Mouse (Mus musculus): ENCODE measurements at regions not wholly inside any gene's neighbourhood (a gene's known extent, or its start where the extent isn't known, plus 50 kb on each side); places are given as distances from the start of the nearest gene placed in this dataset.
A peak's percentile ranks its signal among the peaks of the same experiment; 100 is the strongest.

- ATAC-seq (replicated peaks; ENCODE audit: low FRiP score, low TSS enrichment, poor library complexity, severe bottlenecking): no peak
Measured at GRCm38 (mm10) chr5:75786196-75786595, 192.1 kb downstream of the Kdr start.

- no peak for ATAC-seq (replicated peaks; ENCODE audit: low FRiP score, low TSS enrichment, poor library complexity, severe bottlenecking)
Measured at GRCm38 (mm10) chr5:75784998-75785593, 193.2 kb downstream of the Kdr start.

DNA sequence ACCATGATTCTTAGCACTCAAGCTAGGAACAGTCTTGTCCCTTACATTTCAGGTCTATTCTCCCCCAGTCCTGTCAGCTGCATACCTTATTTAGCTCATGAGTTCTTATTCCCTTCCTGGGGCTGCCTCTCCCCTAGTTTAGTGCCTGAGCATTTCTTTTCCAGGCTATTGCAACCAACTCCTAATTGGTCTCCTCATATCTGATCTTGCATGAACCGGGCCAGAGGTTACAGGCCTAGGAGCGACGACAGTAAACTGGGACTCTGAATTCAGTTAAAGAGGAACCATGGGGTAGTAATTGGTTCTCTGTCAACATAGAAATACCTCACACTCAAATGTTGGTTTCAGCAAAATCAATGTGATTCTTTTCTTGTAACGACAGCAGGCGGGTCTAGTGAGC is 195.9 kb downstream of the Kit start:
- ATAC-seq (replicated peaks; ENCODE audit: low FRiP score, low TSS enrichment, poor library complexity, severe bottlenecking): no peak

DNA sequence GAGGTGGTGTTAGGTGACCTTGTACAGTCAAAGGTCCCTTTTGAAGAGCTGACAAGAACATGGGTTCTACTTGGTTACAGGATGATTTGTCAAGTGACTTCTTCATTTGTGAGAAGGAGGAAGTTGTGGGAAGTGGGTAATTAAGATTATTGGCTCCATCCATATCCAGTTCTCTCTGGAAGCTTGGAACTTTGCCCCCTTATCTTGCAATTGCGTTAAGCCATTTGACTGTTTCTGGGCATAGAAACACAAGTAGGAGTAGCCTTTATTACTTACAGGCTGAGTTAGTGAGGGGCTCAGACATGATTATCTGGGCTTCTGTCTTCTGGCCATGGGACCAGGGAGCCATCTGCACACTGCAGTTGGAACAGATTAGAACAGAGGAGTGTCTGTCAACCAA is 192.5 kb downstream of the Kit start:
- peak; percentile 79 for ATAC-seq (replicated peaks; ENCODE audit: low FRiP score, low TSS enrichment, poor library complexity, severe bottlenecking)

DNA sequence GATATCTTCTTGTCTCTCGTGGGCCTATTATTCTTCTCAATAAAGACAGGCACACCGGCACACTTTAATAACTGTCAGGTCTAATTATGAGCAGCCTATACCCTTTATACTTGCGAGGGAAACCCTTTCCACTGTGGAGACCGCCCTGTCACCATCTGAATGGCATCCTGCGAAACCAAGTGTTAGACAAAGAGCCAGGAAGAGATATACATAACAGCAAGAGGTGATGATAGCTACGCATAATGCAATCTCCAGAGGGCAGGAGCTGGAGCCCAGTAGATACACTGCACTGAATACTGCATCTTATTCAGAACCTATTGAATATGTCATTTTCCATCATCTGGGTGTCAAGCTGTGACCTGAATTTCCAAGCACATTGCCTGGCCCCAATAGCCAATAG is 187.7 kb downstream of the Kit start:
- ATAC-seq (replicated peaks; ENCODE audit: low FRiP score, low TSS enrichment, poor library complexity, severe bottlenecking): peak; percentile 63

DNA sequence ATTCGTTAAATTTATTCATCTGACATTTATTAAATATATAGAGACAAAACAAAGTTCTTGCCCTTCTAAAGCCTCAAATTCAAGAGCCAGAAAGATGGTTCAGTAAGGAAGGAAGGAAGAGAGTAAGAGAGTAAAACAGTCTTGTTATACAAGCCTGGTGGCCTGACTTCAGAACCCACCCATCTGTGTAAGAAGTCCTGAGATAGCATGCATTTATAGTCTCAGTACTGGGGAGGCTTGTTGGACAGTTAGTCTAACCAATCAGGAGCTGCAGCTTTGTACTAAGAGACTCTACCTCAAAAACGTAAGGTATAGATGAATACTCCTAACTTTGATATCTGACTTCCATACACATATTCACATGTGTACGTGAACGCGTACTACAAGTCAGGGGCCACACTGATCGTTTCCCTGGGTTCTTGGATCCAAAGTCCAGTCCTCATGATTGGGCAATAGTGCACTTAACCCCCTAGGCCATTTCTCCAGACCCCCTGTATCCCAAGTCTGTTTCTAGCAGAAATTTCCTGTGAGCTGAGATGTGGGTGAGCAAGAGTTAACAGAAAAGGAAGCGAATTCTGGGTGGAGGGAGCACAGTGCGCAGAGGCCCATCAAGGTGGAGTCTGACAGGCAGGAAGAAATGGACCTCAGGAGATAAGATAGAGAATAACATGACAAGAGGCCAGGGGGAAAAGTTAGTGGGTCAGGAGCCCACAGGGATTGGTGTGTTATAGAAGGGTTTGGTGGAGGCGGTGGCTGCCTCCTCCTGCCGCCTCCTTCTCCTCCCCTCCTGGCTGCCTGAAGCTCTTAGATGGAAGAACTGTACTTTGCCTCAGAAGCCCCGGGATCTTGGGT is 187.0 kb downstream of the Kit start:
- ATAC-seq (replicated peaks; ENCODE audit: low FRiP score, low TSS enrichment, poor library complexity, severe bottlenecking): peak; percentile 88

GRCm38 (mm10) chr5:75756168-75756567 is 181.5 kb downstream of the Kit start:
- no peak for ATAC-seq (replicated peaks; ENCODE audit: low FRiP score, low TSS enrichment, poor library complexity, severe bottlenecking)

DNA sequence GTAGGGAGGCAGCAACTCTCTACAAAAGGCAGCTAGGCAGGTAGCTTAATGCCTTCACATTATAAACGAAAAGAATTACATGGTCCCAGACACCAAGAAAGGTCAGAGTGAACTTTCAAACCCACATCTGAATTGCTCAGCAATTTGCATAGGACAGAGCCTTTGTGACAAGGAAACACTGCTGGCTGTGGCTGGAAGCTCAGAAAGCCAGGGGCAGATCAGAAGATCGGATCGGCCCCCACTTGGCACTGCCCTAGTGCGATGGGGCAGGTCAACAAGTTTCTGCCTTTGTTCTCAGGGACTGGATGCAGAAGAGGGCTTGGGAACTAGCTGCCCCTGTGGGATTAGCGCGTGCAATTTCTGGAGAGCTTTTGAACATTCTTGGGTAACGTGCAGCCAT is 179.6 kb downstream of the Kit start:
- ATAC-seq (replicated peaks; ENCODE audit: low FRiP score, low TSS enrichment, poor library complexity, severe bottlenecking): no peak

DNA sequence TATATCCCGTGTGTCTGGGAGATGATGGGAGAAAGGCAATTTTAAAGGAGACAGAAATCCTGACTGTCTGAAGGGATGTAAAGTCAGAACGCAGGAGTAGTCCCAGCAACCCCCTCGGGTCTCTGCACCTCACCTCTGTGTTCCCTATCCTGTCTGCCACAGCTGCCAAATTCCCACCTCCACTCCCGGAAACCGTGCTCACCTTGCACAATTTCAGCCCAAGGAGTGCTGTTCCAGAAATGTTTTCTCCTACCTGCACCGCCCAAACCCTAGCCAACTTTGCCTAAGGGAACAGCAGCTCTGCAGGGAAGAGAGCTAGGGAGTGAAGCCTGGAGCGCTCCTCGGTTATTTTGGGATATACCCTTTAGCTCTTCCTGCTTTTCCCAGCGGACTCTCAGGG is 170.6 kb downstream of the Kit start:
- ATAC-seq (replicated peaks; ENCODE audit: low FRiP score, low TSS enrichment, poor library complexity, severe bottlenecking): no peak

- ATAC-seq (replicated peaks; ENCODE audit: low FRiP score, low TSS enrichment, poor library complexity, severe bottlenecking): peak; percentile 87
Measured at GRCm38 (mm10) chr5:75744475-75745045, 169.8 kb downstream of the Kit start.

GRCm38 (mm10) chr5:75739336-75739735 is 164.6 kb downstream of the Kit start:
- no peak for ATAC-seq (replicated peaks; ENCODE audit: low FRiP score, low TSS enrichment, poor library complexity, severe bottlenecking)

- no peak for ATAC-seq (replicated peaks; ENCODE audit: low FRiP score, low TSS enrichment, poor library complexity, severe bottlenecking)
Measured at GRCm38 (mm10) chr5:75738445-75738844, 163.7 kb downstream of the Kit start.

DNA sequence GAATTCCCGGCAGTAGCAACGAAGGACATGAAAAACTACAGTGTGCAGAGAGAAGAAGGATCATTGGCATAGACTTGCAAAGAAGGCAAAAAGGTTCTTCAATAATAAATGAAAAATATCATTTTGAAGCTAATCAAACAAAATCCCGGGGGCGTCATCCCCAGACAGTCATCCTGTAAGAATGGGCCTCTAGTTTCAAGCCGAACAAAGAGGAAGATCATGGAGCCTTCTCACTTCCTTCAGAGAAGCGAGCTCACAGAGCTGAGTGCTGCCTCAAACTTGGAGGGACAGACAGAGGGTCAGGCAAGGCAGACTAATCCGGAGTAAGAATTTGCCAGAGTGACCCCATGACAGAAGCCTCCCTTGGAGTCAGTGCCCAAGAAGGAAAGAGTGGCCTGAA is 163.0 kb downstream of the Kit start:
- ATAC-seq (replicated peaks; ENCODE audit: low FRiP score, low TSS enrichment, poor library complexity, severe bottlenecking): no peak

GRCm38 (mm10) chr5:75736318-75736717 is 161.6 kb downstream of the Kit start:
- ATAC-seq (replicated peaks; ENCODE audit: low FRiP score, low TSS enrichment, poor library complexity, severe bottlenecking): no peak

- ATAC-seq (replicated peaks; ENCODE audit: low FRiP score, low TSS enrichment, poor library complexity, severe bottlenecking): no peak
Measured at GRCm38 (mm10) chr5:75734508-75734907, 159.8 kb downstream of the Kit start.

DNA sequence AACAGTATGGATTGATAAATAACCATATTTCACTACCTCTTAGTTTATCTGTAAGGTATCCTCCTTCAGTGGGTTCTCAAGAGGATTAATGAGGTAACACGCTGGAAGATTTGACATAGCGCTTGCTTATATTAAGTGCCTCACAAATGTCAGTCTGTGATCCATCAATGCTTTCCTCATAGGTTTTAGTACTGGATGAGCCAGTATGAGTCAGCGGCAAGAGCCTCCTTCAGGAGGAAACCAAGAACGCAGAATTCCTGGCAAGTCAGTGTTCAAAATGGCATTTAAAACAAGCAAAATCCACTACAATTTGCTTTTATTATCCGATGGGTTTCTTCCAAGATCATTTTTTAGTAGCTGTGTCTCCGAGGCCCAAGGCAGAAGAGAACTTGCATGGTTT is 159.3 kb downstream of the Kit start:
- no peak for ATAC-seq (replicated peaks; ENCODE audit: low FRiP score, low TSS enrichment, poor library complexity, severe bottlenecking)

DNA sequence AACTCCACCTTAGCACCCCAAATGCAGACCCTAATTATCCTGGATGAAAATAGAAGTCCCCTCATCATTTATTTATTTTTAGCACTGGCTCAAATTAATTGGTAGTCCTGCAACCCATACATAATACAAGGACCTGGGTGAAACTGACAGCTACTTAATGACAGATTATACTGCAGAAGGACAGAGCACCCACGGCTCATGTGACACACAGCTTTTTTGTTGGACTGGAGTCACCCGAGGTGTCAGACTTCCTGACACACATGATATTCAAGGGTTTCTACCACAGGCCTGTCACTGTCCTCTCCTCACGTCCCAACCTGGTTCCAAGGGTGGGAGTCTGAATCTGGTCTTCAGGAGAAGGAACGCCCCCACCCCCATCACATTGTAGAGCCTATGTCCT is 156.5 kb downstream of the Kit start:
- ATAC-seq (replicated peaks; ENCODE audit: low FRiP score, low TSS enrichment, poor library complexity, severe bottlenecking): no peak

GRCm38 (mm10) chr5:75730698-75731097 is 156.0 kb downstream of the Kit start:
- ATAC-seq (replicated peaks; ENCODE audit: low FRiP score, low TSS enrichment, poor library complexity, severe bottlenecking): no peak

GRCm38 (mm10) chr5:75721291-75721690 is 146.6 kb downstream of the Kit start:
- no peak for ATAC-seq (replicated peaks; ENCODE audit: low FRiP score, low TSS enrichment, poor library complexity, severe bottlenecking)

DNA sequence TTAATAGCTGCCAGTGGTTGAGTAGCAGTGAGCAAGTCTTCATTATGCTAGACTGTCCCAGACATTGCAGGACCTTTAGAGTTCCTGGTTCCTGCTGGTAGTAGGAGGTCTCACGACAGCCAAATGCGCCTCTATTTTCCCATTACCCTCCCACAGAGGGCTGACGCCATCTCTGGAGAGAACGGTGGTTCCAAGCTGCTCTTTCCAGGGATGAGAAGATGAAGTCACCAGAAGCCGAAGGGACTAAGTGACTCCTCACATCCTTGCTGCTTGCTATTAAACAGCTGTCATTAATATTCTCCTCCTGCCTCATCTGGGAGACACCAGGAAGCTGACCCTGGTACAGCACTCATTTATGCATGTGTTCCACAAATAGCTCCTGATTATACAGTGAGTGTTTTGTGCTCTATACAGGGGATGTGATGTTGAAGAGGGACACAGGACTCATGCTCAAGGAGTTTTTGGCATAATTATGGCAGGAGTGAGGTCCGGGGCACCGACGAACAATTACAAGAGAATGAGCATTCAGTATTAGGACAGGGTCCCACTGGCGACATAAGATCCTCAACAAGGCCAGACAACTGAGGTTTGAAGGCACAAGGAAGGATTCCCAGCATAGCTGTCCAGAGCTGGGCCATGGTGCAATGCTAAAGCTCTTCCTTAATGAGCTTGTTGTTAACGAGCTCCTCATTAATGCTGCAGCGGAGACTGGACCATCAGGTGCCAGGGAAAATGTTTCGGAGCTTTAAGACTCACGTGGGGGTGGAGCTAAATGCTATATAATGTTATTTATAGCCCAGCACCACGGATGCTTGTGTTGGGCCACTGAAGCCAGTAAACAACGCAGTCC is 145.6 kb downstream of the Kit start:
- ATAC-seq (replicated peaks; ENCODE audit: low FRiP score, low TSS enrichment, poor library complexity, severe bottlenecking): no peak

Measured in megakaryocyte-erythroid progenitor cell, adult 5-6 weeks (primary cell).